Mouse (Mus musculus) limb, embryonic 15.5 days (tissue): ENCODE results near the gene Adam15. TPM values are rescaled to one million over a fixed set of nuclear protein-coding genes. Genes with fewer than 3 reads are reported as not detected.

Experiments
- ATAC-seq: fragments of 200-750 bp; cut with Nextera tagmentation; 2 replicates; pipeline ENCODE4 v1.8.0; 2017; ENCODE audit warnings: low read depth, moderate TSS enrichment; ENCODE audit not compliant: insufficient number of reproducible peaks, low FRiP score, low TSS enrichment
- H3K27ac ChIP-seq: fragments of 300-500 bp; sonication (generic); 2 replicates; pipeline ENCODE4 v1.5.1; 2015; ENCODE audit warnings: moderate library complexity, mild to moderate bottlenecking, inconsistent platforms
- H3K27me3 ChIP-seq: fragments of 300-500 bp; sonication (generic); 2 replicates; pipeline ENCODE4 v1.6.1; 2015; ENCODE audit warnings: inconsistent platforms
- H3K36me3 ChIP-seq: fragments of 300-500 bp; sonication (generic); 2 replicates; pipeline ENCODE4 v1.6.1; 2015; ENCODE audit warnings: inconsistent platforms
- H3K4me1 ChIP-seq: fragments of 300-500 bp; sonication (generic); 2 replicates; pipeline ENCODE4 v1.6.1; 2015; ENCODE audit warnings: inconsistent platforms
- H3K4me2 ChIP-seq: fragments of 300-500 bp; sonication (generic); 2 replicates; pipeline ENCODE4 v1.6.1; 2015; ENCODE audit warnings: mild to moderate bottlenecking, inconsistent platforms
- H3K4me3 ChIP-seq: fragments of 300-500 bp; sonication (generic); 2 replicates; pipeline ENCODE4 v1.5.1; 2015; ENCODE audit warnings: mild to moderate bottlenecking, inconsistent platforms
- H3K9ac ChIP-seq: fragments of 300-500 bp; sonication (generic); 2 replicates; pipeline ENCODE4 v1.6.1; 2015; ENCODE audit warnings: inconsistent platforms
- H3K9me3 ChIP-seq: fragments of 300-500 bp; sonication (generic); 2 replicates; pipeline ENCODE4 v1.6.1; 2016; ENCODE audit warnings: inconsistent platforms
- WGBS: fragments of 180-500 bp; shearing (Covaris S2); methylation state at CpG from one replicate; pipeline ENCODE4 v1.1.7; 2015; 5-methylcytosine and 5-hydroxymethylcytosine counted together
- polyA plus RNA-seq: library from polyadenylated mRNA; unstranded; fragments of >200 nt; fragmentation: Nextera tagmentation; extraction: Ambion mirVana; gene quantifications from 2 replicates; pipeline ENCODE4 v1.2.1, GENCODE M21; 2015

The Adam15 gene
- polyA plus RNA-seq, 1 experiment from 2014 or later, result 94.4 TPM

- Histone ChIP-seq H3K9ac (no peak overlapping the region), H3K4me1 (no peaks in the 10 kb centered on the region), H3K27me3 (no peaks in the 10 kb centered on the region; the same call in 1 of the 2 replicates), H3K9me3 (no peaks in the 10 kb centered on the region), H3K36me3 (no peaks in the 10 kb centered on the region), H3K27ac (no peak overlapping the region), H3K4me3 (no peak overlapping the region), H3K4me2 (no peak overlapping the region)
- ATAC-seq, result no peak
- WGBS, result 66% methylated on average over 20 of the region's 20 CpGs
Observed at GRCm38 (mm10) chr3:89365486-89366414, 16.0 kb upstream of the Adam15 start.

- WGBS, result 89% methylated on average over 11 of the region's 11 CpGs
- Histone ChIP-seq H3K27me3 (no peaks in the 10 kb centered on the region; the same call in 1 of the 2 replicates), H3K36me3 (no peaks in the 10 kb centered on the region), H3K4me2 (no peak within 1 kb of the TSS), H3K4me3 (no peak within 1 kb of the TSS), H3K27ac (no peak within 1 kb of the TSS), H3K9me3 (no peaks in the 10 kb centered on the region), H3K4me1 (no peaks in the 10 kb centered on the region), H3K9ac (no peak within 1 kb of the TSS)
- ATAC-seq, result no peak
Observed at GRCm38 (mm10) chr3:89365153-89365485, 15.3 kb upstream of the Adam15 start, which contains the start of gene Dcst1. TSS of gene Dcst1 (minus strand) at chr3:89365253.

- H3K9me3 ChIP-seq, result no peaks in the 10 kb centered on the region
- no peak for ATAC-seq
- 67% methylated on average over 8 of the region's 8 CpGs for WGBS
Observed at GRCm38 (mm10) chr3:89364631-89365030, 14.8 kb upstream of the Adam15 start.

GRCm38 (mm10) chr3:89361675-89362074 is 11.9 kb upstream of the Adam15 start, which contains the start of gene Dcst2:
TSS of gene Dcst2 (plus strand) at chr3:89361975.
- no peaks in the 10 kb centered on the region for H3K36me3 ChIP-seq
- no peaks in the 10 kb centered on the region for H3K4me1 ChIP-seq
- H3K9ac ChIP-seq, result no peak within 1 kb of the TSS
- ATAC-seq, result no peak
- 84% methylated on average over 7 of the region's 7 CpGs for WGBS
- no peak within 1 kb of the TSS for H3K4me2 ChIP-seq
- H3K9me3 ChIP-seq, result no peaks in the 10 kb centered on the region
- no peaks in the 10 kb centered on the region; the same call in 1 of the 2 replicates for H3K27me3 ChIP-seq
- H3K27ac ChIP-seq, result no peak within 1 kb of the TSS
- H3K4me3 ChIP-seq, result no peak within 1 kb of the TSS

More at GRCm38 (mm10) chr3:89364631-89365030, 14.8 kb upstream of the Adam15 start:
- H3K4me2 ChIP-seq, result no peak overlapping the region
- no peaks in the 10 kb centered on the region for H3K36me3 ChIP-seq
- no peak overlapping the region for H3K4me3 ChIP-seq
- H3K27me3 ChIP-seq, result no peaks in the 10 kb centered on the region; the same call in 1 of the 2 replicates
- H3K9ac ChIP-seq, result no peak overlapping the region
- no peak overlapping the region for H3K27ac ChIP-seq
- H3K4me1 ChIP-seq, result no peaks in the 10 kb centered on the region

- H3K36me3 ChIP-seq, result no peaks in the 10 kb centered on the region
- no peak overlapping the region for H3K4me2 ChIP-seq
- no peak for ATAC-seq
- no peak overlapping the region for H3K27ac ChIP-seq
- WGBS, result 71% methylated on average over 3 of the region's 3 CpGs
- no peaks in the 10 kb centered on the region for H3K9me3 ChIP-seq
- no peak overlapping the region for H3K9ac ChIP-seq
- no peaks in the 10 kb centered on the region for H3K4me1 ChIP-seq
- H3K27me3 ChIP-seq, result no peaks in the 10 kb centered on the region; the same call in 1 of the 2 replicates
- no peak overlapping the region for H3K4me3 ChIP-seq
Observed at GRCm38 (mm10) chr3:89360237-89360636, 10.4 kb upstream of the Adam15 start.

- Histone ChIP-seq H3K4me2 (no peak overlapping the region), H3K36me3 (no peaks in the 10 kb centered on the region), H3K4me1 (peaks cover 4% of the 10 kb centered on the region; the same call in 1 of the 2 replicates), H3K9me3 (no peaks in the 10 kb centered on the region), H3K9ac (no peak overlapping the region), H3K27ac (no peak overlapping the region), H3K4me3 (no peak overlapping the region), H3K27me3 (no peaks in the 10 kb centered on the region)
- ATAC-seq, result no peak
- 72% methylated on average over 6 of the region's 6 CpGs for WGBS
Observed at GRCm38 (mm10) chr3:89359630-89360029, 9.8 kb upstream of the Adam15 start.

GRCm38 (mm10) chr3:89356029-89356428 is 6.2 kb upstream of the Adam15 start:
- H3K27ac ChIP-seq, result no peak overlapping the region
- H3K4me1 ChIP-seq, result peaks cover 4% of the 10 kb centered on the region; the same call in 1 of the 2 replicates
- 63% methylated on average over 9 of the region's 9 CpGs for WGBS
- H3K27me3 ChIP-seq, result no peaks in the 10 kb centered on the region
- no peaks in the 10 kb centered on the region for H3K9me3 ChIP-seq
- H3K4me2 ChIP-seq, result no peak overlapping the region
- no peaks in the 10 kb centered on the region for H3K36me3 ChIP-seq
- no peak overlapping the region for H3K9ac ChIP-seq
- H3K4me3 ChIP-seq, result no peak overlapping the region
- ATAC-seq, result no peak

- 80% methylated on average over 6 of the region's 6 CpGs for WGBS
- Histone ChIP-seq H3K9ac (no peak overlapping the region), H3K4me3 (no peak overlapping the region), H3K27ac (no peak overlapping the region), H3K4me1 (peaks cover 7% of the 10 kb centered on the region), H3K4me2 (no peak overlapping the region), H3K36me3 (no peaks in the 10 kb centered on the region), H3K27me3 (no peaks in the 10 kb centered on the region; the same call in 1 of the 2 replicates), H3K9me3 (no peaks in the 10 kb centered on the region)
- ATAC-seq, result no peak
Observed at GRCm38 (mm10) chr3:89355512-89355902, 5.7 kb upstream of the Adam15 start.

GRCm38 (mm10) chr3:89354816-89355511 is 5.2 kb upstream of the Adam15 start:
- no peaks in the 10 kb centered on the region for H3K9me3 ChIP-seq
- no peak overlapping the region for H3K4me2 ChIP-seq
- H3K4me1 ChIP-seq, result peaks cover 12% of the 10 kb centered on the region
- no peaks in the 10 kb centered on the region; the same call in 1 of the 2 replicates for H3K27me3 ChIP-seq
- H3K27ac ChIP-seq, result no peak overlapping the region
- WGBS, result 16% methylated on average over 5 of the region's 5 CpGs
- ATAC-seq, result no peak
- no peaks in the 10 kb centered on the region for H3K36me3 ChIP-seq
- no peak overlapping the region for H3K9ac ChIP-seq
- no peak overlapping the region for H3K4me3 ChIP-seq

- H3K27me3 ChIP-seq, result peaks cover 5% of the 10 kb centered on the region; the same call in 1 of the 2 replicates
- no peak overlapping the region for H3K4me2 ChIP-seq
- no peak overlapping the region for H3K9ac ChIP-seq
- no peak overlapping the region for H3K27ac ChIP-seq
- ATAC-seq, result no peak
- peaks cover 27% of the 10 kb centered on the region for H3K4me1 ChIP-seq
- H3K36me3 ChIP-seq, result peaks cover 13% of the 10 kb centered on the region; the same call in 1 of the 2 replicates
- WGBS, result 50% methylated on average over 5 of the region's 5 CpGs
- H3K9me3 ChIP-seq, result no peaks in the 10 kb centered on the region
- no peak overlapping the region for H3K4me3 ChIP-seq
Observed at GRCm38 (mm10) chr3:89351271-89351670, 1.5 kb upstream of the Adam15 start.

GRCm38 (mm10) chr3:89348911-89349868 is 606 bp downstream of the Adam15 start:
- H3K27ac ChIP-seq, result peak overlapping the region; percentile 80
- H3K4me3 ChIP-seq, result peak overlapping the region; percentile 72
- no peaks in the 10 kb centered on the region for H3K9me3 ChIP-seq
- peaks cover 5% of the 10 kb centered on the region; the same call in 1 of the 2 replicates for H3K27me3 ChIP-seq
- 0 out of 2 replicates have a peak, but pooled peaks have one; percentile 31 for ATAC-seq
- peaks cover 23% of the 10 kb centered on the region for H3K4me1 ChIP-seq
- peaks cover 33% of the 10 kb centered on the region for H3K36me3 ChIP-seq
- 2% methylated on average over 38 of the region's 38 CpGs for WGBS
- peak overlapping the region; percentile 64 for H3K9ac ChIP-seq
- H3K4me2 ChIP-seq, result peak overlapping the region; percentile 96
